20 mouse cellular contexts compared by ENCODE assay signal in the genomic region with DNA sequence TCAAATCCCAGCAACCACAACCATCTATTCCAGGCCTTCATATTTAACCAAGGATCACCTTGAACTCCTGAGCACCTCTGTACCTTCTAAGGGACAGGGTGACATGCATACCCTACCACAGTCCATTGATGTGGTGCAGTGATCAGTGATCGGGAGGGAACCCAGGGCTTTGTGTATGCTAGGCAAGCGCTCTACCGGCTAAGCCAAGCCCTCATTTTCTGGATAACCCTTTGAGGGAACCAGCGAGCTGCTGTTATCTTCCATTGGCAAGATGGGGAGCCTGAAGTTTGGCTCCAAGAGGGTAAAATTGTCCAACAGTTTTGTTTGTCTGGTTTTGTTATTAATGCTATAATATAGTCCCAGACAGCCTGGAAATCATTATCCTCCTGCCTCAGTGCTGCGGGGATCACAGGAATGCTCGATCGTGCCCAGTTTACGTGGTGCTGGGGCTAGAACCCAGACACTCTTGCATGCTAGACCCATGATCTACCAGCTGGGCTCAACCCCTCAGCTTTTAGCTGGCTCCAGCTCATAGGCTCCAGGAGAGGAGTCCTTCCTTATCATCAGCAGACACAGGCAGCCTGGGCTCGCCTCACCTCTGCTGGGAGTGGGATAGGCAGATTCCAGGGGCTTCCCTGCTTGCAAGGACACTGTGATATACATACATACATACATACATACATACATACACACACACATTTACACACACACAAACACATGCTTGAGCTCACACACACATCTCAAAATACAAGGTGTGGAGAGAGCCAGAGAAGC. TPM values are rescaled to one million over a fixed set of nuclear protein-coding genes. Genes with fewer than 3 reads are reported as not detected.
A peak's percentile ranks its signal among the peaks of the same experiment; 100 is the strongest.
DNase-seq lines count a peak whose midpoint lies in the region; ATAC-seq and TF ChIP-seq lines count a peak whose summit lies in the region.
"Had no signal": no experiment of that assay in that cellular context is flagged by ENCODE, and none has a peak within 500 bp of the region (broad histone marks: within the 10 kb centered on the region; RNA-seq: fewer than 3 reads in every experiment).

No protein-coding gene starts in this region.

- peaks cover 24% of the 10 kb centered on the region for H3K27me3 ChIP-seq in neural tube, embryonic 13.5 days
- H3K27me3 ChIP-seq in neural tube, embryonic 15.5 days (replicated peaks), result peaks cover 15% of the 10 kb centered on the region
- H3K27me3 ChIP-seq in liver, embryonic 14.5 days (ENCODE audit: control insufficient read depth, insufficient read depth, low read length), result peaks cover 13% of the 10 kb centered on the region

- no peak overlapping the region for H3K9ac ChIP-seq in neural tube, embryonic 13.5 days
- no peak overlapping the region for H3K9ac ChIP-seq in neural tube, embryonic 15.5 days (replicated peaks)
- 0 out of 2 replicates have a peak overlapping the region, but pooled peaks have one; percentile 9 for H3K9ac ChIP-seq in liver, embryonic 14.5 days (replicated peaks)
- H3K9ac ChIP-seq: forebrain, embryonic 13.5 days; hindbrain, embryonic 13.5 days; kidney, embryonic 15.5 days; lung, embryonic 14.5 days; midbrain, embryonic 13.5 days had no signal

- 0 out of 2 replicates have a peak, but pooled peaks cover 6% of the 10 kb centered on the region for H3K4me1 ChIP-seq in neural tube, embryonic 13.5 days (replicated peaks)
- peaks cover 6% of the 10 kb centered on the region; the same call in 1 of the 2 replicates for H3K4me1 ChIP-seq in neural tube, embryonic 15.5 days
- no peaks in the 10 kb centered on the region for H3K4me1 ChIP-seq in embryonic fibroblast, embryonic 13.5 days (ENCODE audit: control insufficient read depth, insufficient read depth, low read length)
- peaks cover 8 to 28% of the 10 kb centered on the region in 2 experiments for H3K4me1 ChIP-seq in liver, embryonic 14.5 days (replicated peaks; ENCODE audit: control insufficient read depth in 2 of 2, insufficient read depth in 2 of 2, low read length in 1 of 2)
- H3K4me1 ChIP-seq: hindbrain, embryonic 13.5 days had no signal

- peak; percentile 63 for TF ChIP-seq EP300 in liver, embryonic 14.5 days (IDR thresholded peaks at IDR 0.05; ENCODE audit: low read depth)

- WGBS in neural tube, embryonic 13.5 days, result 93% methylated on average over 9 of the region's 9 CpGs
- WGBS in neural tube, embryonic 15.5 days, result 95% methylated on average over 9 of the region's 9 CpGs
- WGBS in liver, embryonic 14.5 days (ENCODE audit: insufficient replicate concordance), result 40% methylated on average over 9 of the region's 9 CpGs

- no peak for TF ChIP-seq POLR2A in embryonic fibroblast, embryonic 13.5 days (IDR thresholded peaks at IDR 0.05; ENCODE audit: low read depth, low read length)

- H3K27ac ChIP-seq in neural tube, embryonic 13.5 days (replicated peaks), result 0 out of 2 replicates have a peak overlapping the region, but pooled peaks have one; percentile 0
- no peak overlapping the region for H3K27ac ChIP-seq in neural tube, embryonic 15.5 days (replicated peaks)
- H3K27ac ChIP-seq in embryonic fibroblast, embryonic 13.5 days (ENCODE audit: insufficient read depth, low read length), result peak overlapping the region; percentile 41; the same call in 1 of the 2 replicates
- peak overlapping the region; percentile 57 for H3K27ac ChIP-seq in liver, embryonic 14.5 days
- H3K27ac ChIP-seq: forebrain, embryonic 13.5 days; hindbrain, embryonic 13.5 days; kidney, embryonic 15.5 days; macrophage; midbrain, embryonic 13.5 days had no signal

- H3K36me3 ChIP-seq in neural tube, embryonic 13.5 days, result no peaks in the 10 kb centered on the region
- H3K36me3 ChIP-seq in neural tube, embryonic 15.5 days, result no peaks in the 10 kb centered on the region
- H3K36me3 ChIP-seq in liver, embryonic 14.5 days (replicated peaks; ENCODE audit: control insufficient read depth, insufficient read depth, low read depth), result no peaks in the 10 kb centered on the region
- H3K36me3 ChIP-seq: hindbrain, embryonic 13.5 days; kidney, embryonic 15.5 days; midbrain, embryonic 13.5 days had no signal

- DNase-seq in liver, embryonic 14.5 days (ENCODE audit: low read depth in 3 of 3, low spot score in 3 of 3), result peak in 1 of 3 experiments; percentile 56
- no peak for DNase-seq in urinary bladder, adult 18-20 months (ENCODE audit: low spot score in 2 of 2)
- no peak for DNase-seq in layer of hippocampus, adult 9-11 months
- DNase-seq in thymus, postnatal 36 days, result no peak
- DNase-seq: adrenal gland, adult 2 months; cerebellum, adult 11 months; cerebellum, postnatal 14 days; left cerebral cortex, postnatal 4 days; lung, embryonic 14.5 days; retina, postnatal 1 day; thymus, adult 18-20 months had no signal

- H3K9me3 ChIP-seq in neural tube, embryonic 13.5 days, result no peaks in the 10 kb centered on the region
- H3K9me3 ChIP-seq in neural tube, embryonic 15.5 days (replicated peaks), result no peaks in the 10 kb centered on the region
- no peaks in the 10 kb centered on the region for H3K9me3 ChIP-seq in liver, embryonic 14.5 days (ENCODE audit: control insufficient read depth, low read length)
- H3K9me3 ChIP-seq: forebrain, embryonic 13.5 days; hindbrain, embryonic 13.5 days; kidney, embryonic 15.5 days; midbrain, embryonic 13.5 days had no signal

- no peak overlapping the region for H3K4me3 ChIP-seq in neural tube, embryonic 13.5 days
- no peak overlapping the region for H3K4me3 ChIP-seq in neural tube, embryonic 15.5 days (replicated peaks)
- H3K4me3 ChIP-seq in embryonic fibroblast, embryonic 13.5 days (ENCODE audit: insufficient read depth, low read length), result no peak overlapping the region
- H3K4me3 ChIP-seq in liver, embryonic 14.5 days (ENCODE audit: insufficient read depth in 1 of 2, low read depth in 2 of 2, low read length in 2 of 2), result no peak overlapping the region
- H3K4me3 ChIP-seq: forebrain, embryonic 13.5 days; hindbrain, embryonic 13.5 days; kidney, embryonic 15.5 days; midbrain, embryonic 13.5 days had no signal

- no peak for ATAC-seq in neural tube, embryonic 13.5 days (ENCODE audit: low read depth)
- no peak for ATAC-seq in neural tube, embryonic 15.5 days (ENCODE audit: low FRiP score)
- peak; percentile 66 for ATAC-seq in liver, embryonic 14.5 days (ENCODE audit: insufficient read depth)
- ATAC-seq: forebrain, embryonic 13.5 days; midbrain, embryonic 13.5 days had no signal

- H3K4me2 ChIP-seq in neural tube, embryonic 13.5 days, result no peak overlapping the region
- no peak overlapping the region for H3K4me2 ChIP-seq in neural tube, embryonic 15.5 days
- H3K4me2 ChIP-seq in liver, embryonic 14.5 days (ENCODE audit: low read depth), result peak overlapping the region; percentile 39; the same call in 1 of the 2 replicates
- H3K4me2 ChIP-seq: forebrain, embryonic 13.5 days; hindbrain, embryonic 13.5 days; kidney, embryonic 15.5 days; lung, embryonic 14.5 days; midbrain, embryonic 13.5 days had no signal

- no peak for TF ChIP-seq CTCF in embryonic fibroblast, embryonic 13.5 days (IDR thresholded peaks at IDR 0.05; ENCODE audit: borderline replicate concordance, insufficient read depth, low read length)
- no peak for TF ChIP-seq CTCF in liver, embryonic 14.5 days (IDR thresholded peaks at IDR 0.05; ENCODE audit: low read depth)

RNA-seq across cellular contexts. Expression of a gene that starts 2.4 kb away (rescaled TPM):
- 0.89 and 1.1 TPM in 2 replicates for polyA plus RNA-seq in neural tube, embryonic 13.5 days (2015; fragmentation: Nextera tagmentation; extraction: Ambion mirVana)
- polyA plus RNA-seq in neural tube, embryonic 15.5 days (2015; fragmentation: Nextera tagmentation; extraction: Ambion mirVana), result 2.5 and 12.1 TPM in 2 replicates
- not detected in 2 replicates for polyA plus RNA-seq in embryonic fibroblast, embryonic 13.5 days (2011; ENCODE audit: insufficient read length, low read depth, missing spikeins)
- polyA plus RNA-seq in liver, embryonic 14.5 days (2012; rRNA removed), result 0.06 and 0.07 TPM in 2 replicates
- polyA plus RNA-seq in liver, embryonic 14.5 days (2014; fragmentation: Nextera tagmentation; extraction: Ambion mirVana), result 0.16 and 0.24 TPM in 2 replicates
- polyA plus RNA-seq: adrenal gland, adult 2 months; heart, postnatal 0 days; macrophage had no signal

RNA-seq across cellular contexts. Expression of a gene that starts 5.9 kb away (rescaled TPM):
- 70.1 and 73.1 TPM in 2 replicates for polyA plus RNA-seq in neural tube, embryonic 13.5 days (2015; fragmentation: Nextera tagmentation; extraction: Ambion mirVana)
- polyA plus RNA-seq in neural tube, embryonic 15.5 days (2015; fragmentation: Nextera tagmentation; extraction: Ambion mirVana), result 68.4 and 79.7 TPM in 2 replicates
- 115 and 125 TPM in 2 replicates for polyA plus RNA-seq in embryonic fibroblast, embryonic 13.5 days (2011; ENCODE audit: insufficient read length, low read depth, missing spikeins)
- polyA plus RNA-seq in liver, embryonic 14.5 days (2012; rRNA removed), result 10.0 TPM in 2 replicates
- 11.6 and 12.7 TPM in 2 replicates for polyA plus RNA-seq in liver, embryonic 14.5 days (2014; fragmentation: Nextera tagmentation; extraction: Ambion mirVana)

RNA-seq across cellular contexts. Expression of a gene that starts 23.3 kb away (rescaled TPM):
- polyA plus RNA-seq in neural tube, embryonic 13.5 days (2015; fragmentation: Nextera tagmentation; extraction: Ambion mirVana), result 95.5 and 114 TPM in 2 replicates
- 120 and 129 TPM in 2 replicates for polyA plus RNA-seq in neural tube, embryonic 15.5 days (2015; fragmentation: Nextera tagmentation; extraction: Ambion mirVana)
- 13.0 and 16.5 TPM in 2 replicates for polyA plus RNA-seq in embryonic fibroblast, embryonic 13.5 days (2011; ENCODE audit: insufficient read length, low read depth, missing spikeins)
- 70.5 and 74.4 TPM in 2 replicates for polyA plus RNA-seq in liver, embryonic 14.5 days (2012; rRNA removed)
- 116 and 119 TPM in 2 replicates for polyA plus RNA-seq in liver, embryonic 14.5 days (2014; fragmentation: Nextera tagmentation; extraction: Ambion mirVana)

RNA-seq across cellular contexts. Expression of a gene that starts 26.8 kb away (rescaled TPM):
- polyA plus RNA-seq in neural tube, embryonic 13.5 days (2015; fragmentation: Nextera tagmentation; extraction: Ambion mirVana), result 11.1 and 15.1 TPM in 2 replicates
- polyA plus RNA-seq in neural tube, embryonic 15.5 days (2015; fragmentation: Nextera tagmentation; extraction: Ambion mirVana), result 15.2 and 18.7 TPM in 2 replicates
- 24.9 and 28.9 TPM in 2 replicates for polyA plus RNA-seq in embryonic fibroblast, embryonic 13.5 days (2011; ENCODE audit: insufficient read length, low read depth, missing spikeins)
- polyA plus RNA-seq in liver, embryonic 14.5 days (2012; rRNA removed), result 14.4 and 21.9 TPM in 2 replicates
- 3.9 and 5.0 TPM in 2 replicates for polyA plus RNA-seq in liver, embryonic 14.5 days (2014; fragmentation: Nextera tagmentation; extraction: Ambion mirVana)

RNA-seq across cellular contexts. Expression of a gene that starts 49.5 kb away (rescaled TPM):
- polyA plus RNA-seq in neural tube, embryonic 13.5 days (2015; fragmentation: Nextera tagmentation; extraction: Ambion mirVana), result 55.3 and 56.1 TPM in 2 replicates
- polyA plus RNA-seq in neural tube, embryonic 15.5 days (2015; fragmentation: Nextera tagmentation; extraction: Ambion mirVana), result 50.0 and 52.4 TPM in 2 replicates
- polyA plus RNA-seq in embryonic fibroblast, embryonic 13.5 days (2011; ENCODE audit: insufficient read length, low read depth, missing spikeins), result 5.3 and 8.2 TPM in 2 replicates
- 21.5 and 38.9 TPM in 2 replicates for polyA plus RNA-seq in liver, embryonic 14.5 days (2012; rRNA removed)
- 69.3 and 78.1 TPM in 2 replicates for polyA plus RNA-seq in liver, embryonic 14.5 days (2014; fragmentation: Nextera tagmentation; extraction: Ambion mirVana)
